Mouse (Mus musculus) bone marrow, adult 2 months (tissue): ENCODE measurements around the gene Nup93.

Source experiments
- CTCF ChIP-seq: fragments of 200-500 bp; IDR thresholded peaks from 2 replicates; pipeline ENCODE4 v1.5.1; 2011; ENCODE audit warnings: low read length, control low read depth; ENCODE audit not compliant: control insufficient read depth, insufficient read depth
- POLR2A ChIP-seq: fragments of 200-500 bp; IDR thresholded peaks from 2 replicates; pipeline ENCODE4 v1.6.1; 2011; ENCODE audit warnings: low read depth, mild to moderate bottlenecking, control low read depth, low read length, borderline replicate concordance; ENCODE audit not compliant: control insufficient read depth

GRCm38 (mm10) chr8:94292626-94293025 is 78.3 kb downstream of the Nup93 start:
- TF ChIP-seq POLR2A (no peak), CTCF (no peak)
